ENCODE assay signal across 20 mouse cellular contexts in the genomic region with DNA sequence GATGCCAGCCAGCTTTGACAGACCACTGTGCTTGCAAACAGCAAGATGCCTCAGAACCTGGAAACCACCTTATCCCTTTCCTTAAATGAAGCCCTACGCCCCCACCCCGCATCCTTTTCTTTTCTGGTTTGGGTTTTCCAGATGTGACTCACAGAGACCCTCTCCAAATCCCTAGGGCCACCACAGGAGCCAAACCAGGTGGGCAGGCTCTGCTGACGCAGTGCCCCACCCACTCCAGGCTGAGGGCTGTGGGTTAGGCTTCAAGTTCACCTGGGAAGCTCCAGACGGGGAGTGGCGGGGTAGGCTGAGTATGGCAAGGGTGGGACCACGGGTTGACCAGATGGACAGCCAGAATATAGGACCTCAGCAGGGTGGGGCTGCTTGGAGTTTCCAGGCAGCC. TPM values are rescaled to one million over a fixed set of nuclear protein-coding genes. Genes with fewer than 3 reads are reported as not detected.
"Had no signal": no experiment of that assay in that cellular context is flagged by ENCODE, and none has a peak within 500 bp of the region (broad histone marks: within the 10 kb centered on the region; RNA-seq: fewer than 3 reads in every experiment).

No protein-coding gene starts in this region.

- H3K4me2 ChIP-seq: lung, embryonic 14.5 days; midbrain, embryonic 12.5 days; neural tube, embryonic 13.5 days; neural tube, embryonic 15.5 days had no signal

- DNase-seq: lung, embryonic 14.5 days; lung, postnatal 10 days; lung, postnatal 4 days; right cerebral cortex, postnatal 25 days; right cerebral cortex, postnatal 4 days; spleen, adult 18-20 months; thymus, adult 18-20 months; thymus, postnatal 14 days; thymus, postnatal 36 days had no signal

- ATAC-seq: midbrain, embryonic 16.5 days had no signal

- H3K27me3 ChIP-seq: neural tube, embryonic 13.5 days; neural tube, embryonic 15.5 days had no signal

- H3K9ac ChIP-seq: lung, embryonic 14.5 days; midbrain, embryonic 12.5 days; neural tube, embryonic 13.5 days; neural tube, embryonic 15.5 days had no signal

- H3K36me3 ChIP-seq: midbrain, embryonic 10.5 days; midbrain, embryonic 12.5 days; neural tube, embryonic 13.5 days; neural tube, embryonic 15.5 days had no signal

- H3K4me3 ChIP-seq: midbrain, embryonic 10.5 days; midbrain, embryonic 12.5 days; myocyte; neural tube, embryonic 13.5 days; neural tube, embryonic 15.5 days had no signal

- H3K9me3 ChIP-seq: midbrain, embryonic 10.5 days; midbrain, embryonic 12.5 days; neural tube, embryonic 13.5 days; neural tube, embryonic 15.5 days had no signal

- H3K27ac ChIP-seq: midbrain, embryonic 10.5 days; midbrain, embryonic 12.5 days; neural tube, embryonic 15.5 days had no signal

RNA-seq across cellular contexts. Expression of a gene that starts 20.3 kb away (rescaled TPM):
- total RNA-seq: megakaryocyte-erythroid progenitor cell, adult 5-6 weeks had no signal
- polyA plus RNA-seq: lung, embryonic 14.5 days; stomach, embryonic 14.5 days had no signal

RNA-seq across cellular contexts. Expression of a gene that starts 40.1 kb away (rescaled TPM):
- total RNA-seq: megakaryocyte, adult 5-6 weeks; megakaryocyte-erythroid progenitor cell, adult 5-6 weeks had no signal
- polyA plus RNA-seq: lung, embryonic 14.5 days; small intestine, adult 2 months; thymus, postnatal 0 days had no signal
